Mouse (Mus musculus): Measurements from ENCODE around the gene Ppp4r1. TPM values are rescaled to one million over a fixed set of nuclear protein-coding genes. Genes with fewer than 3 reads are reported as not detected.
A peak's percentile ranks its signal among the peaks of the same experiment; 100 is the strongest.

Ppp4r1 gene
- polyA plus RNA-seq, 1 experiment from 2014 or later: 25.0 TPM

DNA sequence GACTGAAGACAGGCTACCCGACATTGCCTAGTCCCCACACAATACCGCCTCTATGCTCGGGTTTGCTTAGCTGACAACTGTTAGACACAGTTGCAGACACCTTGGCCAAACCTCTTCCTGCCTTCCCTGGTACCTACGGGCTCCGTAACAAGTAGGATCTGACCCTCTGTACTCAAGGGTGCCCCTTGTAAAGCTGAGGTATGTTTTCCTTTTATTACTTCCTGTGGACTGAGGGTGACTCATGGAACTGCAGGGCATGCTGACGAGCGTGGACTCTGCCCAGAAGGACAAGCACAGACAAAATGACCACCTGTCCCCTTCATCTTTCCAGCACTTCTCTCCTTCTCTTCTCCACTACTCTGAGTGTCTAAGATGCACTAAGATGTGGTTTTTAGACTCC, 7.9 kb upstream of the Ppp4r1 start:
- Histone ChIP-seq H3K27me3 (no peaks in the 10 kb centered on the region), H3K4me1 (replicated peaks) (peaks cover 22% of the 10 kb centered on the region), H3K4me3 (no peak overlapping the region), H3K4me2 (no peak overlapping the region), H3K9me3 (replicated peaks) (no peaks in the 10 kb centered on the region), H3K9ac (no peak overlapping the region), H3K36me3 (no peaks in the 10 kb centered on the region), H3K27ac (no peak overlapping the region)
- no peak for ATAC-seq (replicated peaks; ENCODE audit: insufficient number of reproducible peaks, insufficient read depth, low FRiP score, low read depth)
- WGBS: 49% methylated on average over 7 of the region's 7 CpGs

DNA sequence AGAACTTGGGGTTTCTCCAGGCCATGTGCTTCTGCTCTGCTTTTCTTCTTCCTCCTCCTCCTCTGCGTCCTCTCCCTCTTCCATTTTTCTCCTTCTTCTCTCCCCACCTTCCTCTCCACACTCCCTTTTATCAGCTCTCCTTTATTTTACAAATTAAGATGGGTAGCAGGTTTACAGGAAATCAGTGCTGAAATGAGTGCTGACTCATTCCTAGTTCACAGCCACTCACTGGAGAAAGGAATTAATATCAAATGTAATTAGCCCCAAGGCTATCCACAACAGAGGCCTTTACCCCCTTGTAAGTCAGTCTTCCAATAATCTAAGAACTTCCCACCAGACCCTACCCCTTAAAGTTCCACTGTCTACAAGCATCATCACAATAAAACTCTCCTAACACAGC, 6.1 kb upstream of the Ppp4r1 start:
- no peak overlapping the region for H3K4me2 ChIP-seq
- H3K4me1 ChIP-seq (replicated peaks): peaks cover 16% of the 10 kb centered on the region
- no peak for ATAC-seq (replicated peaks; ENCODE audit: insufficient number of reproducible peaks, insufficient read depth, low FRiP score, low read depth)
- H3K9ac ChIP-seq: no peak overlapping the region
- no peak overlapping the region for H3K27ac ChIP-seq
- H3K4me3 ChIP-seq: no peak overlapping the region
- no peaks in the 10 kb centered on the region for H3K27me3 ChIP-seq
- no peaks in the 10 kb centered on the region for H3K36me3 ChIP-seq
- 72% methylated on average over 1 of the region's 1 CpGs for WGBS
- no peaks in the 10 kb centered on the region for H3K9me3 ChIP-seq (replicated peaks)

DNA sequence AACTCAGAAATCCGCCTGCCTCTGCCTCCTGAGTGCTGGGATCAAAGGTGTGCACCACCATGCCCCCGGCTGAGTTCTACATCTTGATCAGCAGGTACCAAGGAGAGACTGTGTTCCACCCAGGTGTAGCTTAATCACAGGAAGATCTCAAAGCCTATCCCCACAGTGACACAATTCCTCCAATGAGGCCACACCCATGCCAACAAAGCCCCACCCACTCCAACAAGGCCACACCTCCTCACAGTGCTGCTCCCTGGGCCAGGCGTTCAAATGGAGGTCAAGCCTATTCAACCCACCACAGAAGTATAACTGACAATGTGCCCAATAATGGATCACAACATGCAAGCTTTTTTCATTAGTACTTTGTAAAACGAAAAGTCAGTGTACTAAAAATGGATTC, 4.9 kb upstream of the Ppp4r1 start:
- Histone ChIP-seq H3K4me3 (no peak overlapping the region), H3K4me1 (replicated peaks) (peaks cover 17% of the 10 kb centered on the region), H3K4me2 (no peak overlapping the region), H3K9me3 (replicated peaks) (no peaks in the 10 kb centered on the region), H3K36me3 (no peaks in the 10 kb centered on the region), H3K27ac (no peak overlapping the region), H3K9ac (no peak overlapping the region), H3K27me3 (no peaks in the 10 kb centered on the region)
- WGBS: 89% methylated on average over 4 of the region's 4 CpGs
- no peak for ATAC-seq (replicated peaks; ENCODE audit: insufficient number of reproducible peaks, insufficient read depth, low FRiP score, low read depth)

DNA sequence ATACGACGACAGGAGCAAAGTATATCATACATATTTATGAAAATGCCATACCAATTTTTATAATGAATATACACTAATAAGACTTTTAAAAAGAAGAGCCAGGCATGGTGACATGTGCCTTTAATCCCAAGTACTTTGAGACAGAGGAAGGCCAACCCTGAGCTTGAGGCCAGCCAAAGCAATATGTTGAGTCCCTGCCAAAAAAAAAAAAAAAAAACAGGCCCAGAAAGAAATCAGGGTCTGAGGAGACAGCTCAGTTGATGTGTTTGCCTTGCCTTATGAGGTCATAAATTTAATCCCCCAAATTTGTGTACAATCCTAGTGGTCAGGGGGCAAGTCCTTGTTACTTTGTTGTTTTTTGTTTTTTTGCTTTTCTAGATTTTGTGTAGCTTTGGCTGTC, 1.4 kb upstream of the Ppp4r1 start:
- Histone ChIP-seq H3K9me3 (replicated peaks) (no peaks in the 10 kb centered on the region), H3K27me3 (no peaks in the 10 kb centered on the region), H3K9ac (no peak overlapping the region), H3K36me3 (no peaks in the 10 kb centered on the region), H3K4me3 (no peak overlapping the region), H3K27ac (no peak overlapping the region), H3K4me2 (no peak overlapping the region), H3K4me1 (replicated peaks) (peaks cover 16% of the 10 kb centered on the region)
- 82% methylated on average over 2 of the region's 2 CpGs for WGBS
- ATAC-seq (replicated peaks; ENCODE audit: insufficient number of reproducible peaks, insufficient read depth, low FRiP score, low read depth): no peak

DNA sequence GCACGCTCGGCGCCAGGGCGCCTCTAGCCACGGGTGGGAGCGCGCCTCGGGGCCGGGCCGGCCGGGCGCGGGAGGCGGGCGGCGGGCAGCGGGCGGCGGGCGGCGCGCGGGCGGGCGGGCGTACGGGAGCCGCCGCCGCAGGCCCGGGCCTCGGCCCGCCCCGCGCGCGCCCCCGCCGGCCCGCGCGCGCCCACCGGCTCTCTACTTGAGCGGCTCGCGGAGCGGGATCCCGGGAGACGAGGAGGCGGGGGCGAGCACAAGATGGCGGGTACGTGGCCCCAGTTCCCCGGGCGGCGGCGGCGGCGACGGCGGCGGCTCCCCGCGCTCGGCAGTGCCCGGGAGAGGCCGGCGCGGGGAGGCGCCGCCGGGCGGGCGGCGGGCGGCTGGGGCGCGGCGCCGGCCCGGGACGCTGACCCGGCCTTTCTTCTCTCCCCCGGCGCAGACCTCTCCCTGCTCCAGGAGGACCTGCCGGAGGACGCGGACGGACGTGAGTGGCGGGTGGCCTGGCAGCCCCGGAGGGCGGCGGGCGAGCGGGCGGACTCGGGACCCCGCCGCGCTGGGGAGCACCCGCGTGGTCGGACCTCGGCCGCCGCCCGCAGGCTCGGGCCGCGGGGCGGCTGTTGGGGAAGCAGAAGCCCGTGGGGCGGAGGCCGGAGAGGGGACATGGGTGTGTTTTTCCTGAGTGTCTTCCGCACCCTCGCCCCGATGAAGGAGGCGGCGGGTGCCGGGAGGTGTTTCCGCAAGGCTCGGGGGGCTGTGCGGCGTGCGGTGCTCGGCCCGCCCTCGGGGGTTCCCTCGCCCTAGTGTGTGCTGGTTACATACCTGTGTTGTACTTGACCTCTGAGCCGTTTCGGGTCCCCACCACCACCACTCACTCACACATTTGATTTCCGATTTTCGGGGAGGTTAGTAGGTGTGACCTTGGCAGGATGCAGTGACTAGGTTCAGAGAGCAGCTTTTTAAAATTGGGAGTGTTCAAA, 1.1 kb downstream of the Ppp4r1 start:
- no peaks in the 10 kb centered on the region for H3K27me3 ChIP-seq
- peak overlapping the region; percentile 99 for H3K27ac ChIP-seq
- peak overlapping the region; percentile 97 for H3K4me3 ChIP-seq
- peak overlapping the region; percentile 100 for H3K9ac ChIP-seq
- H3K4me1 ChIP-seq (replicated peaks): peaks cover 29% of the 10 kb centered on the region
- ATAC-seq (replicated peaks; ENCODE audit: insufficient number of reproducible peaks, insufficient read depth, low FRiP score, low read depth): peak; percentile 74
- no peaks in the 10 kb centered on the region for H3K9me3 ChIP-seq (replicated peaks)
- no peaks in the 10 kb centered on the region for H3K36me3 ChIP-seq
- peak overlapping the region; percentile 71 for H3K4me2 ChIP-seq
- WGBS: 0% methylated on average over 60 of the region's 135 CpGs

- H3K4me1 ChIP-seq (replicated peaks): peaks cover 35% of the 10 kb centered on the region
- ATAC-seq (replicated peaks; ENCODE audit: insufficient number of reproducible peaks, insufficient read depth, low FRiP score, low read depth): no peak
- 54% methylated on average over 8 of the region's 8 CpGs for WGBS
- no peaks in the 10 kb centered on the region for H3K27me3 ChIP-seq
- peak overlapping the region; percentile 54 for H3K27ac ChIP-seq
- no peaks in the 10 kb centered on the region for H3K36me3 ChIP-seq
- no peaks in the 10 kb centered on the region for H3K9me3 ChIP-seq (replicated peaks)
- H3K4me3 ChIP-seq: peak overlapping the region; percentile 97
- H3K9ac ChIP-seq: 0 out of 2 replicates have a peak overlapping the region, but pooled peaks have one; percentile 3
- peak overlapping the region; percentile 71 for H3K4me2 ChIP-seq
These were observed 2.3 kb downstream of the Ppp4r1 start for GRCm38 (mm10) chr17:65784610-65785140.

GRCm38 (mm10) chr17:65785707-65786106, 3.3 kb downstream of the Ppp4r1 start:
- Histone ChIP-seq H3K9ac (no peak overlapping the region), H3K4me3 (no peak overlapping the region), H3K4me2 (no peak overlapping the region), H3K36me3 (no peaks in the 10 kb centered on the region), H3K4me1 (replicated peaks) (peaks cover 35% of the 10 kb centered on the region), H3K27ac (no peak overlapping the region), H3K9me3 (replicated peaks) (no peaks in the 10 kb centered on the region), H3K27me3 (no peaks in the 10 kb centered on the region)
- ATAC-seq (replicated peaks; ENCODE audit: insufficient number of reproducible peaks, insufficient read depth, low FRiP score, low read depth): no peak

DNA sequence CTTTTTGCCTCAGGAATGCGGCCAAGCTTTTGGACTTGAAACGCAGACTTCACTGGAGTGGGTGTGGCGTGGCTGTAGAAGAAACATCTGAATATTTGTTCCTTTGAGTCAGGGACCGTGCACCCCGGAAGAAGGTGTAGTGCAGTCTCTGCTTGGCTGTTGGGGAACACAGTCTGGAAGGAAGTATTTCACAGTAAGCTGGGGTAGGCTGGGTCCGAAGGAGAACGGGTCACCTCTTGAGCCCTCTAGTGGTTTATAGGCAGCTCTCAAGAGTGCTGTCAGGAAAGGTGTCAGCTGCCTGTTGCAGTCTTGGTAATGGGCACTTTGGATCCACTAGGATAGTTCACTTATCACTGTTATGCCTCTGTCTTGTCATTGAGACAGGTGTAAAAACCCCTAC, 3.9 kb downstream of the Ppp4r1 start:
- Histone ChIP-seq H3K4me3 (no peak overlapping the region), H3K9me3 (replicated peaks) (no peaks in the 10 kb centered on the region), H3K36me3 (no peaks in the 10 kb centered on the region), H3K27me3 (no peaks in the 10 kb centered on the region), H3K27ac (no peak overlapping the region), H3K4me1 (replicated peaks) (peaks cover 37% of the 10 kb centered on the region), H3K4me2 (no peak overlapping the region), H3K9ac (no peak overlapping the region)
- WGBS: 70% methylated on average over 7 of the region's 7 CpGs
- ATAC-seq (replicated peaks; ENCODE audit: insufficient number of reproducible peaks, insufficient read depth, low FRiP score, low read depth): no peak

DNA sequence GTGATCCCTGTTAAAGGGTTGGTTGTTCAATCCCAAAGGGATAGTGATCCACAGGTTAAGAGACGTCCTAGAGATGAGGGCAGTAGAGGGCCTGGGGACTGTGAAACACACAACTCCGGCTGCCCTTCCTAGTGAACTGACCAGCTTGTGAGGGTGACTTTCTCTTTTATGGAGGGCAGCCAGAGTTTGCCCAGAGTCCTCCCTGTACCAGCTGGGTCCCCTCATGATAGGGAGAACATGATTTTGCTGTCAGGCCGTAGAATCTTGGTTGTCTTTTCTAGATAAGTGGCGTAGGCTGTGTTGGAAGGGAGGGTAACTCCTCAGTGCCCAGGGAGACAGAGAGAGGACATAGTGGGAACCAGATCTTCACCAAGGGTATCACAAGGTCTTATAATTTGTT, 4.9 kb downstream of the Ppp4r1 start:
- Histone ChIP-seq H3K9ac (no peak overlapping the region), H3K9me3 (replicated peaks) (no peaks in the 10 kb centered on the region), H3K4me3 (no peak overlapping the region), H3K27me3 (no peaks in the 10 kb centered on the region), H3K4me1 (replicated peaks) (peaks cover 34% of the 10 kb centered on the region), H3K36me3 (no peaks in the 10 kb centered on the region), H3K27ac (no peak overlapping the region), H3K4me2 (no peak overlapping the region)
- WGBS: 66% methylated on average over 4 of the region's 4 CpGs
- ATAC-seq (replicated peaks; ENCODE audit: insufficient number of reproducible peaks, insufficient read depth, low FRiP score, low read depth): no peak

DNA sequence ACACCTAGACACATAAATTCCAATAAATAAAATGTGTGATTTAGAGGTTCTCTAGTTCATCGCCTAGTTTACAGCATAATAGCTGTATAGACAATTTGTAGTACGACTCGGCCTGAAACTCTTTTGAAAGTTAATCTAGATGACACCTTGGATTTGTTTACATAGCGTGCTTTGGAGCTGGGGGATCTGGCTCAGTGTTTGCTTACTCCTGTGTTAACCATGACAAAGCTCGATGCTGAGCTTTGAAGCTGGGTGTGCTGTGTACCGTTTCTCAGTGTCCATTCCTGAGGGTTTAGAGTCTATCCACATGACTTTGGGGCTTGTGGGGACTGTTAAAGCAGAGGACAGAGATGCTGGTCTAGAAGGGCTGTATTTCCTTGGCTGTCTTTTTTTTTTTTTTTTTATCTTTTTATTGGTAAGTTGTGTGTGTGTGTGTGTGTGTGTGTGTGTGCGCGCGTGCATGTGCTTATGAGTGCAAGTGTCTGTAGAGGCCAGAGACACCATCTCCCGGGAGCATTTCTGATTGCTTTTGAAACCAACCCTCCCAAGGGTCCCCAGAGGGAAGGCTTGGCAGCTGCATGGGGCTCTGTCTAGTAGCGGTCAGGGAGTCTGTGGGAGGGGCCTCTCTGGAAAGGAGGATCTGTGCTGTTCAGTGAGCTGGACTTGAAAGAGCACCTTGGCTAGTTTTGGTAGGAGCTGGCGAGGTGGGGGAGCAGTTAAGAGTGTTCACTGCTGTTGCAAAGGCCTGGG, 6.3 kb downstream of the Ppp4r1 start:
- Histone ChIP-seq H3K27me3 (no peaks in the 10 kb centered on the region), H3K4me3 (no peak overlapping the region), H3K27ac (no peak overlapping the region), H3K36me3 (no peaks in the 10 kb centered on the region), H3K4me2 (no peak overlapping the region), H3K4me1 (replicated peaks) (peaks cover 33% of the 10 kb centered on the region), H3K9ac (no peak overlapping the region), H3K9me3 (replicated peaks) (no peaks in the 10 kb centered on the region)
- no peak for ATAC-seq (replicated peaks; ENCODE audit: insufficient number of reproducible peaks, insufficient read depth, low FRiP score, low read depth)
- WGBS: 65% methylated on average over 12 of the region's 12 CpGs

GRCm38 (mm10) chr17:65789576-65789975, 7.2 kb downstream of the Ppp4r1 start:
- Histone ChIP-seq H3K4me1 (replicated peaks) (peaks cover 30% of the 10 kb centered on the region), H3K4me3 (no peak overlapping the region), H3K27ac (no peak overlapping the region), H3K36me3 (no peaks in the 10 kb centered on the region), H3K9ac (no peak overlapping the region), H3K27me3 (no peaks in the 10 kb centered on the region), H3K4me2 (no peak overlapping the region), H3K9me3 (replicated peaks) (no peaks in the 10 kb centered on the region)
- 90% methylated on average over 6 of the region's 6 CpGs for WGBS
- ATAC-seq (replicated peaks; ENCODE audit: insufficient number of reproducible peaks, insufficient read depth, low FRiP score, low read depth): no peak
